Mouse (Mus musculus): ENCODE measurements at regions not wholly inside any gene's neighbourhood (a gene's known extent, or its start where the extent isn't known, plus 50 kb on each side); places are given as distances from the start of the nearest gene placed in this dataset.
"Not testable (repeated sequence)": the region's sequence is repeated elsewhere in the genome, so short reads cannot be mapped to it uniquely, and the experiment has no call there.

GRCm38 (mm10) chr1:81637357-81637756 is 560.6 kb downstream of the Nyap2 start:
- no peak for DNase-seq (ENCODE audit: low spot score in 2 of 2)

- no peak for DNase-seq (ENCODE audit: low spot score in 2 of 2)
Measured at GRCm38 (mm10) chr1:81652990-81653717, 576.4 kb downstream of the Nyap2 start.

- no peak for DNase-seq (ENCODE audit: low spot score in 2 of 2)
Measured at GRCm38 (mm10) chr1:81661245-81661644, 571.7 kb upstream of the Gm9747 start.

- no peak for DNase-seq (ENCODE audit: low spot score in 2 of 2)
Measured at GRCm38 (mm10) chr1:81671142-81671541, 561.8 kb upstream of the Gm9747 start.

- DNase-seq (ENCODE audit: low spot score in 2 of 2), result no peak
Measured at GRCm38 (mm10) chr1:81671725-81672124, 561.2 kb upstream of the Gm9747 start.

- DNase-seq (ENCODE audit: low spot score in 2 of 2), result no peak
Measured at GRCm38 (mm10) chr1:81675576-81676342, 557.2 kb upstream of the Gm9747 start.

GRCm38 (mm10) chr1:81677768-81678400 is 555.0 kb upstream of the Gm9747 start:
- DNase-seq (ENCODE audit: low spot score in 2 of 2), result no peak

- no peak for DNase-seq (ENCODE audit: low spot score in 2 of 2)
Measured at GRCm38 (mm10) chr1:81696129-81696528, 536.8 kb upstream of the Gm9747 start.

GRCm38 (mm10) chr1:81709169-81709568 is 523.7 kb upstream of the Gm9747 start:
- no peak for DNase-seq (ENCODE audit: low spot score in 2 of 2)

GRCm38 (mm10) chr1:81717091-81717490 is 515.8 kb upstream of the Gm9747 start:
- DNase-seq (ENCODE audit: low spot score in 2 of 2), result no peak

- no peak for DNase-seq (ENCODE audit: low spot score in 2 of 2)
Measured at GRCm38 (mm10) chr1:81718233-81718632, 514.7 kb upstream of the Gm9747 start.

- no peak for DNase-seq (ENCODE audit: low spot score in 2 of 2)
Measured at GRCm38 (mm10) chr1:81724859-81725258, 508.1 kb upstream of the Gm9747 start.

- DNase-seq (ENCODE audit: low spot score in 2 of 2), result no peak
Measured at GRCm38 (mm10) chr1:81726268-81727132, 506.4 kb upstream of the Gm9747 start.

GRCm38 (mm10) chr1:81737111-81737833 is 495.6 kb upstream of the Gm9747 start:
- no peak for DNase-seq (ENCODE audit: low spot score in 2 of 2)

GRCm38 (mm10) chr1:81738384-81738783 is 494.5 kb upstream of the Gm9747 start:
- DNase-seq (ENCODE audit: low spot score in 2 of 2), result no peak

- DNase-seq (ENCODE audit: low spot score in 2 of 2), result no peak
Measured at GRCm38 (mm10) chr1:81739392-81739791, 493.5 kb upstream of the Gm9747 start.

- DNase-seq (ENCODE audit: low spot score in 2 of 2), result no peak
Measured at GRCm38 (mm10) chr1:81739981-81740380, 492.9 kb upstream of the Gm9747 start.

- not testable (repeated sequence) for DNase-seq (ENCODE audit: low spot score in 2 of 2)
Measured at GRCm38 (mm10) chr1:81741882-81742281, 491.0 kb upstream of the Gm9747 start.

- DNase-seq (ENCODE audit: low spot score in 2 of 2), result peak in 1 of 2 experiments; percentile 28
Measured at GRCm38 (mm10) chr1:81744524-81744923, 488.4 kb upstream of the Gm9747 start.

GRCm38 (mm10) chr1:81745024-81745960 is 487.6 kb upstream of the Gm9747 start:
- DNase-seq (ENCODE audit: low spot score in 2 of 2), result no peak
